Mouse (Mus musculus) effector memory CD4-positive, alpha-beta T cell, adult 7 months (primary cell): ENCODE data around the gene Rfx3. TPM values are rescaled to one million over a fixed set of nuclear protein-coding genes. Genes with fewer than 3 reads are reported as not detected.

Experiments
- polyA plus RNA-seq: library from polyadenylated mRNA; unstranded; fragments of 100-300 nt; shearing (Covaris generic); gene quantifications from one replicate; pipeline ENCODE4 v1.2.1, GENCODE M21; 2017

The Rfx3 gene
- polyA plus RNA-seq: 14.5 TPM

DNA sequence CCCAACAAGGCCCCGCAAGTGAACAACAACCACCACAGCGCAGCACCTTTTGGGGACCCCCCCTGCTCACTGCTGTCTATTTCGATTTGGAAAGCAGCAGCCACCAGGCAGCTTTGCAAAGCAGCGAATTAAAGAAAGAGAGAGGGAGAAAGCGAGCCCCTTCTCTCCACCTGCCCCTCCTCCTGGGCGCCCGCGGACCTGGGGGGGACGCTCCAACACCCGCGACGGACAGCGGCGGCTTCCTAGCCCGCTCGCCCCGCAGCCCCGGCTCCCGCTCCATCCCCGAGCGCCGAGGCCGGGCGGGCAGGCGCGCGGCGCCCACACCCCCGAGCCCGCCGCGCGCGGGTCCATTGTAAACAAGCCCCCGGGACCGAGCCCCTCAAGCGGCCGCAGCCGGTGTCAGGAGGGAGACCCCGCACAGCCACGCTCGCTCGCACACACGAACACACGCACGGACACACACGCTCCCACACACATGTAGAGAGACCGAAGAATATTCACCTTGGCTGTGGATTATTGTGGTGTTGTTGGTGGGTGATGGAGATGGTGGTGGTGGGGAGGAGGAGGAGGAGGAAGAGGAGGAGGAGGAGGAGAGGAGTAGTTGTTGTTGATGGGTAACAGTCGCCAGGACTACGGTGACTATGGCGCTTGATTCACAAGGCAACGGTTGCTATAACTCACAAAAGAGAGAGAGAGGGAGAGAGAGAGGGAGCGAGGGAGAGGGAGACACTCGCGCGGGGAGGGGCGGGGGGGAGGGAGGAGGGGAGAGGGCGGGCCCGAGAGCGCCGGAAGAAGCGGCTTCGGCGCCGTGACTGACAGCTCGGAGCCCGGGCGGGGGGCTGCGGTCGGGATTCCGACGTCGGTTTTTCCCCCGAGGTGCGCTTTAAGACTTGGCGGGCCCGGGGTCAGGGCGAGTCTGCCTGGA lies at the start of gene Rfx3:
Gene Rfx3 (minus strand): TSS at position 696 of the 925 bp plus-strand sequence.

